ENCODE assay signal across 14 mouse cellular contexts in genomic region chr9:97103376-97104061, GRCm38 (mm10). TPM values are rescaled to one million over a fixed set of nuclear protein-coding genes. Genes with fewer than 3 reads are reported as not detected.
DNase-seq lines count a peak whose midpoint lies in the region; ATAC-seq and TF ChIP-seq lines count a peak whose summit lies in the region.
"Had no signal": no experiment of that assay in that cellular context is flagged by ENCODE, and none has a peak within 500 bp of the region (broad histone marks: within the 10 kb centered on the region; RNA-seq: fewer than 3 reads in every experiment).

No protein-coding gene starts in this region.

- TF ChIP-seq EP300 in ES-Bruce4 (IDR thresholded peaks at IDR 0.05; ENCODE audit: insufficient read depth, low read depth, low read length), result peak; percentile 88
- no peak for TF ChIP-seq EP300 in liver, postnatal 0 days (IDR thresholded peaks at IDR 0.05; ENCODE audit: low read depth)

- TF ChIP-seq POLR2A in ES-Bruce4 (IDR thresholded peaks at IDR 0.05; ENCODE audit: insufficient read depth, low read length), result no peak
- TF ChIP-seq POLR2A in thymus, adult 2 months (IDR thresholded peaks at IDR 0.05; ENCODE audit: control insufficient read depth, extremely low read depth, insufficient read depth, low read length, poor library complexity), result no peak

- H3K9me3 ChIP-seq in ES-Bruce4 (replicated peaks; ENCODE audit: control insufficient read depth, insufficient read depth, low read length, poor library complexity, severe bottlenecking), result no peaks in the 10 kb centered on the region
- no peaks in the 10 kb centered on the region for H3K9me3 ChIP-seq in liver, postnatal 0 days (ENCODE audit: low read length)
- H3K9me3 ChIP-seq: heart, embryonic 15.5 days; hindbrain, embryonic 13.5 days had no signal

- TF ChIP-seq CTCF in ES-Bruce4 (IDR thresholded peaks at IDR 0.05; ENCODE audit: low read depth, low read length), result no peak
- no peak for TF ChIP-seq CTCF in liver, postnatal 0 days (IDR thresholded peaks at IDR 0.05; ENCODE audit: low read depth)
- no peak for TF ChIP-seq CTCF in thymus, adult 2 months (IDR thresholded peaks at IDR 0.05; ENCODE audit: borderline replicate concordance, control insufficient read depth, extremely low read depth, insufficient read depth, low read length, poor library complexity)

- peak; percentile 54; the same call in 1 of the 2 replicates for ATAC-seq in common myeloid progenitor, adult 5-6 weeks (replicated peaks; ENCODE audit: low read depth, poor library complexity, severe bottlenecking)
- ATAC-seq in liver, postnatal 0 days, result peak; percentile 41; the same call in 1 of the 2 replicates
- ATAC-seq: forebrain, embryonic 14.5 days had no signal

- H3K27me3 ChIP-seq in ES-Bruce4 (ENCODE audit: control insufficient read depth, insufficient read depth, low read length, poor library complexity, severe bottlenecking), result no peaks in the 10 kb centered on the region
- peaks cover 6% of the 10 kb centered on the region for H3K27me3 ChIP-seq in liver, postnatal 0 days (ENCODE audit: insufficient read depth, low read length)
- no peaks in the 10 kb centered on the region for H3K27me3 ChIP-seq in thymus, adult 2 months (ENCODE audit: control insufficient read depth, insufficient read depth, low read length)
- H3K27me3 ChIP-seq: heart, embryonic 15.5 days; hindbrain, embryonic 13.5 days had no signal

- H3K27ac ChIP-seq in ES-Bruce4 (ENCODE audit: insufficient read depth, low read length), result peak overlapping the region; percentile 98
- H3K27ac ChIP-seq in liver, postnatal 0 days (ENCODE audit: low read depth), result no peak overlapping the region
- H3K27ac ChIP-seq in thymus, adult 2 months (ENCODE audit: control insufficient read depth, insufficient read depth, low read length), result no peak overlapping the region
- H3K27ac ChIP-seq: heart, embryonic 15.5 days; hindbrain, embryonic 13.5 days had no signal

- H3K4me3 ChIP-seq in ES-Bruce4 (ENCODE audit: low read depth, low read length), result peak overlapping the region; percentile 39; the same call in 1 of the 2 replicates
- H3K4me3 ChIP-seq in liver, postnatal 0 days (ENCODE audit: low read depth, low read length), result no peak overlapping the region
- no peak overlapping the region for H3K4me3 ChIP-seq in thymus, adult 2 months (ENCODE audit: control insufficient read depth, insufficient read depth, low read length)
- H3K4me3 ChIP-seq: heart, embryonic 15.5 days; hindbrain, embryonic 13.5 days had no signal

- H3K36me3 ChIP-seq in ES-Bruce4 (ENCODE audit: control insufficient read depth, insufficient read depth, low read length, poor library complexity, severe bottlenecking), result peaks cover 24% of the 10 kb centered on the region
- H3K36me3 ChIP-seq in liver, postnatal 0 days (replicated peaks; ENCODE audit: insufficient read depth, low read length), result no peaks in the 10 kb centered on the region
- peaks cover 5% of the 10 kb centered on the region; the same call in 1 of the 2 replicates for H3K36me3 ChIP-seq in thymus, adult 2 months (ENCODE audit: control insufficient read depth, insufficient read depth, low read length)

- peak overlapping the region; percentile 93 for H3K9ac ChIP-seq in ES-Bruce4 (ENCODE audit: low read depth, poor library complexity, severe bottlenecking)
- no peak overlapping the region for H3K9ac ChIP-seq in liver, postnatal 0 days (replicated peaks)
- H3K9ac ChIP-seq: heart, embryonic 15.5 days; hindbrain, embryonic 13.5 days had no signal

- no peak overlapping the region for H3K4me2 ChIP-seq in liver, postnatal 0 days (ENCODE audit: low read depth, low read length)
- H3K4me2 ChIP-seq: heart, embryonic 15.5 days; hindbrain, embryonic 13.5 days had no signal

- WGBS in liver, postnatal 0 days (ENCODE audit: insufficient replicate concordance), result 47% methylated on average over 2 of the region's 2 CpGs
- 94% methylated on average over 2 of the region's 2 CpGs for WGBS in thymus, adult 2 months

- DNase-seq in 3T3-L1 (ENCODE audit: low read depth, low spot score), result peak; percentile 31
- DNase-seq in liver, postnatal 0 days, result no peak
- no peak for DNase-seq in thymus, adult 2 months
- no peak for DNase-seq in embryo, embryonic 10.5 days (ENCODE audit: low spot score)
- no peak for DNase-seq in right cerebral cortex, postnatal 14 days
- DNase-seq: cerebellum, adult 9-11 months; gastrocnemius, postnatal 36 days; kidney, adult 11 months; right cerebral cortex, postnatal 4 days had no signal

- H3K4me1 ChIP-seq in ES-Bruce4 (ENCODE audit: control insufficient read depth, insufficient read depth, low read length), result no peaks in the 10 kb centered on the region
- peaks cover 12% of the 10 kb centered on the region; the same call in 1 of the 2 replicates for H3K4me1 ChIP-seq in liver, postnatal 0 days (ENCODE audit: insufficient read depth)
- peaks cover 3% of the 10 kb centered on the region for H3K4me1 ChIP-seq in thymus, adult 2 months (replicated peaks; ENCODE audit: control insufficient read depth, insufficient read depth, low read length)

RNA-seq across cellular contexts. Expression of gene Slc25a36, which starts 7.4 kb away (rescaled TPM):
- polyA plus RNA-seq in ES-Bruce4 (2011; ENCODE audit: insufficient read depth, insufficient read length, low read depth, missing spikeins), result 401 and 402 TPM in 2 replicates
- total RNA-seq in common myeloid progenitor, adult 5-6 weeks (2017), result 69.7 and 71.9 TPM in 2 replicates
- polyA plus RNA-seq in liver, postnatal 0 days (2015; fragmentation: Nextera tagmentation; extraction: Ambion mirVana), result 4.3 and 4.8 TPM in 2 replicates
- polyA plus RNA-seq in thymus, adult 2 months (2012; rRNA removed), result 15.1 and 16.1 TPM in 2 replicates

Comparison
In these comparisons a context has a peak if more than half of its experiments do, and no peak if none do; other contexts are left out.
1. RNA of gene Slc25a36, which starts 7.4 kb away (polyA plus RNA-seq): 401 to 402 TPM in ES-Bruce4; 15.1 to 16.1 TPM in thymus, adult 2 months and 4.3 to 4.8 TPM in liver, postnatal 0 days; every median in the first group is over 10 times any median in the second.